Mouse (Mus musculus) kidney, postnatal 36 days (tissue): ENCODE results near the gene Ip6k1.

ENCODE experiments used
- DNase-seq, 2 experiments: peaks; one replicate each; pipeline ENCODE4 v3.0.0; 2021 to 2022; ENCODE audit warnings: mixed read lengths in 2 of 2

Gene Ip6k1

DNA sequence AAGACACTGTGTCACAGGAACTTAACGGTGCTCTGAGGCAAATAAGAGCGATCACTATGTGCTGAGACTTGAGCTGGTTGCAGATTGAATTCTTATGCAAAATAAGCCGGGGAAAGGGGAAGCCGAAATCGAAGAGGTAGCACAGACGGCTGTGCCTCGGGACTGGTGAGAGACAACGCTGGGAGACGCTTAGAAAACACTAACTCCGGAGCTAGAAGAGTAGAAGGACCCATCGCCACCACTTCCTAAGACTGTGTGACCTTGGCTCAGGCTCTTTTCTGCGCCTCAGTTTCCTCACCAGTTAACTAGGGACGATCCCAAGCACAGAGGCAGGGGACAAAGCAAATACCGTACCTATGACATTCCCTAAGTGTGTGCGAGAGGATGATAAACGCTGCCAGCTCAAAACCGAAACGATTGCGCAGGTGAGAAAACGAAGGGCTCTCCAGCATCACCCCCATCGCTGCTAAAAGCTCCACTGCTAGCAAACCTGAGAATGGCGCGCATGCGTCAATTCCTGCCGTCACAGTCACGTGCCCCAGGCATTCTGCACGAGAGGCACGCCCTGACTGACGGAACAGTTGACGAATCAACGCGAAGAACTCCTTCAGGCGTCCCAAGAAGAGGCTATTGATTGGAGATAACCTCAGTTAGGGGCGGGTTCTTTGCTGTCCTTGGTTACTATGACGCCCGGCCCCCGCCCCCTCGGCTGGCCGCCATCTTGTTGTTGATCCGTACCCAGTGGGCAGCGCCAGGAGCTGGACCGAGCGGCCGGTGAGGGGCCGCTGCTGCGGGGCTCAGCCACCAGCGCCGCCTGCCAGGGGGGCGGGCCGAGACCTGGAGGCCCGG is at the start of gene Ip6k1:
Gene Ip6k1 (plus strand): TSS at position 580 of the 849 bp plus-strand sequence.
- DNase-seq: peak; percentile 100

DNA sequence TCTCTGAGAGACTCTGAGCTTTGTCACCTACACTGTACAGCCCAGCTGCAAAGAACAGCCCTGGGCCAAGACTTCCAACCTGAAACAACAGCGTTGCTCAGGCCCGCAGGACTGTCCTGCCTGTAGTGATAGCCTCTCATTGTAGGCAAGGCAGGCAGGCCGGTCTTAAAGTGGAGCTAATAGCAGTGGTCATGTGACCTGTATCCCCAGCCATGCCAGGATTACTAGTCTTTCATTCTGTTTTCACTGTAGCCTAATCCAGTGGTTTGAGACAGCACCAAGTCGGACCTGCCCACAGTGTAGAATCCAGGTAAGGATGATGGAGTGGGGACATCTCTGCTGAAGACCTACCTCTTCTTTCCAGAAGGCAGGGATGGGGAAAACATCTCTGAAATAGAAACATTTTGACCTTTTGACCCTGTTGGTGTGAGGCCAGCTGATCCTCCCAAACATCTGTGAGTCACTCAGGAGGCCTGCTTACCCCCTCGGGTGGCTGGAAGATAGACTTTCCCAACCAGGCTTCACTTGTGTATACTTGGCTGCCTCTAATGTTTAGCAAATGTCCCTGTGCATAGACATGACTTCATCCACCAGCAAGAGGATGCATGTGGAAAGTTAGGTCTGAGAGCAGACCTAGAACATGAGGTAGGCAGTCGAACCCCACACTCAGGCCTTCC is 46.5 kb upstream of the Ip6k1 start:
- DNase-seq: no peak

DNA sequence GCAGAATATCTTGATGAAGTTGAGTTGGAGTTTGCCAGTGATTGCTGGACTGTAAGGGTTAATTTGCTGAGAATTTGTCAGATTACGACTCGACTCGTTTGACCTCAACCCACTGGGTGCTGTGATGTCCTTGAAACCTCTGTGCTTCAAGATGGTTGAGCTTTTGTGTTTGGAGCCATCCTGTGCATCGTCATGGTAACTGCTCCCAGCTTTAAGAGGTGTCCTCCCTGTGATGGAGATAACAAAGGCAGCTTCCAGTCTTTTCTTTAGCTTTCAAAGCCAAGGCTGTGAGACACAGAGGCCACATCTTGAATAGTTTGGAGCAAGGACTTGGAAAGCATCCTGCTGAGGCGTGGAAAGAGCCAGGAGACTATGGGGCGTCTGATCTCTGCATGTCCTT is 45.2 kb upstream of the Ip6k1 start:
- DNase-seq: no peak

DNA sequence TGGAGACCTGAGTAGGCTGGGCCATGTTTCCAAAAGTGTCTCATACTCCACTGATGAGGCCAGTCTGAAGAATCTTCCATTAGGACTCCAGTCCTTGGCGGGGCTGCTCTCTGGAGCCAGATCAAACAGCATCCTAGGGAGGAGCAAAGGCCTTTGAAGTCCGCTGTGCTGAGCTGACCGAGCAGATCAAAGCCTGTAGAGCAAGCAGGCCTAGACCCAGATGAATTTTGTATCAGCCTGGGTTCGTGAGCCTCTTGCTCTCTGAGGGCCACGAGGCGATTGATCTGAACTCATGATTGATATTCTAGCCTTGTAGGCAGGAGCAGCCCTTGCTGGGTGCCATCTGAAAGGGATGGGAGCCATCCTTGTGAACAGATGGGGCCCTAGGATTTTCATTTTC is 42.4 kb upstream of the Ip6k1 start:
- no peak for DNase-seq

DNA sequence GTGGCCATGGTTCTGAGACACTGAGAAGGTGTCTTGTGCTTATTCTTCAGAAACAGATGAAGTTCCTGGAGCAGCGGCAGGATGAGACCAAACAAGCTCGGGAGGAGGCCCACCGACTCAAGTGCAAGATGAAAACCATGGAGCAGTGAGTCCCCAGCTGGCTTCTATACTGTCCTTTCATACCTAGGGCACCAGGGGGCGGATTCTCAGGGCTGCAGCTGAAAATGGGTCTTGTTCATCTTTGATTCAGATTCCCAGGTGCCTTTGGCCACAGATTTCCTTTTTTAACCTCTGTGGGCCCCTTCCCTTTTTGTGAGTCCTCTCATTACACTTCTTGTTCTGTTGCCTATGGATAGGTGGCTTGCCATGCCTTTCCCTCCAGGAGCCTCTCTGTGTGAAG is 41.4 kb upstream of the Ip6k1 start:
- no peak for DNase-seq

DNA sequence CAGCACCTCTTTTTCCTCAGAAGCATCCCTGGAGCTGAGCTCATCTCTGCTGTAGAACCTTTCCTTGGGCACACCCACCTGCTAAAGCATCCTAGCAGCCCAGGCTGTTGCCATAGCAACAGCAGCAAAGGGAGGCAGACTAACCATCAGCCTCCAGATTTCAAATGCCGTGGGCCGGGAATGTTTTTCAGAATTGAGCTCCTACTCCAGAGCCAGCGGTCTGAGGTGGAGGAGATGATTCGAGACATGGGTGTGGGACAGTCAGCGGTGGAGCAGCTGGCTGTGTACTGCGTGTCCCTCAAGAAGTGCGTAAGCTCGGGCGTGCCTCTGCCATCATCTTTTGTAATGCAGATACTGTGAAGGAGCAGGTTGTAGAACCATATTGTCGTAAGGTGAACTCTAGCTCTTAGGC is 40.9 kb upstream of the Ip6k1 start:
- no peak for DNase-seq

DNA sequence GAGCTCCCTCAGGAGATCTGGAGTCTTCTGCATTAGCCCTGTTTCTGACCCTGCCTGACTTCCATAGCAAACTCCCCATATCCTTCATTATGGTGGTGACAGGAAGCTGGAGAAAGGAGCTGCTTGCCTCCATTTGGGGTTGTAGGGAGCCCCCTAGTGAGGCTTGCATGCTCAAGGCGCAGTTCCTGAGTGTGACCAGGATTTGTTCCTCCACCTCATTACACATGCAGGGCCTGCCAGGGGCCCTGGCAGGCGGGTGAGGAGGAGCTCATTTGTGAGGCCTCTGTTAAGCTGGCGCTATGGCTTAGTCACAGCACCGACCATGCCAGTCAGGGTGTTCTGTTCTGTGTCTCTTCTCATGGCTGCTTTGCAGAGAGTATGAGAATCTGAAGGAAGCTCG is 40.4 kb upstream of the Ip6k1 start:
- DNase-seq: peak in 1 of 2 experiments; percentile 16

DNA sequence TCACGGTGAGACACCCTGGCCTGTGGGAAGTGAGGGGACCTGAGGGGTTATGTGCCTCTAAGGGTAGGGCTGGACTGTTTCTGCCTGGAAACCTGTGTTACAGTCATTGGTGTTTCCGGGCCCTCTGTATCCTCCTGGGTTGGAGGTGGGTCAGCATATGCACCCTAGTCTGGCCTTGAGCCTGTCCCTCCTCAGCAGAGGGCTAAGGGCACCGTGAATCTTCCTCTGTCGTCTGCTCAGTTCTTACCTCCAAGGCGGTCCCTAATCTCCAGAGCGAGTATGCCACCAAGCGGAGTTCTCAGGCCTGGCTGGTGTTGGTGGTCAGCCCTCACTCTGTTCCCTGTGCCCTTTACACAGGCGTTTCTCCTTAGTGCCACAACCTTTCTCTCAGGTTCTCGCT is 39.4 kb upstream of the Ip6k1 start:
- no peak for DNase-seq

DNA sequence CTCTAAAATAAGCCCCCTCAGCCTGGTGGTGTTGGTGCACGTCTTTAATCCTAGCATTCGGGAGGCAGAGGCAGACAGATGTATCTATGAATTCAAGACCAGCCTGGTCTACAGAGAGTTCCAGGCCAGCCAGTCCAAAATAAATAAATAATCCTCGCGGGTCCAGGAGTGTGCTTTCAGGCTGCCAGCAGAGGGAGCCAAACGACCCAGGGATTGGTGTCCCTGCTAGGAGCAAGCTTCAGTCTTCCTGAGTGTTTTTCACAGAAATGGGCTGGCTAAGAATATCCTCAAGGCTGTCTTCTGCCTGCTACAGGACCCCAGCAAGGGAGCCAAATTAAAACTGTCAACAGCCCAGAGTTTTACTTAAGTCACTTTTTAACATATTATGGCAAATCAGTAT is 38.6 kb upstream of the Ip6k1 start:
- peak; percentile 82 to 96 for DNase-seq

DNA sequence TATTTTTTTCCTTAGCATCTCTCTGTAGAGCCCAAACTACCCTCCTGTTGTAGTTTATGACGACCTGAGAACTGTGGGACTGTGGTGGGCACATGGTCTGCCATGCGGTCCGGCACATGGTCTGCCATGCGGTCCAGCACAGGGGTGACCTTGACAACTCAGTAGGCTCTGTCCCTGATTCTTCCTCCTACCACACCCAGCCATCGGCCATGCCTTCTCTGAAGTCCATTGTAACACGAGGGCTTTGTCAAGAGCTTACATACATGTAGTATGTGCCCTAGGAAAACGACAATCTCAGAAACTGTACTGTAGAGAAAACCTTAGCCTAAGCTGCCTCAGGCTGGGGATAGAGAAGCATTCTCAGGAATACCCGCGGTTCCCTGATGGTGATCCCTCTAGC is 37.6 kb upstream of the Ip6k1 start:
- DNase-seq: no peak

DNA sequence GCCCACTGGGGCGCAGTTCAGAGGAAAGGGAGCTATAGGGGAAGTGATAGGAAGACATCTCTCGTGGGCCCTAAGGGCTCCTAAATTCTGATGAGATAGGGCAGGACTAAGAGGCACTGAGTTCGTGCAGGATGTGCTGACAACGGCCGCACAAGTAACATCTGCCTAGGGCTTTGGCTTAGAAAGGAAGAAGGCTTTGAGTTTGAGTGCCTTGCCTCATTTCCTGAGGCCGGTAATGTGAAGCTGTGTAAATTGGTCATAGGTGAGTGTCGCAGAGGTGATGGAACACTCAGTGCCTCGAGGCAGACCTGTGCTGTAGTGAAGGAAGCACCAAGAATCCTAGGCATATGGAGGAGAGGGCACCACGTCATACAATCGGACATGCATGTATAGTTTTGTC is 35.6 kb upstream of the Ip6k1 start:
- no peak for DNase-seq

DNA sequence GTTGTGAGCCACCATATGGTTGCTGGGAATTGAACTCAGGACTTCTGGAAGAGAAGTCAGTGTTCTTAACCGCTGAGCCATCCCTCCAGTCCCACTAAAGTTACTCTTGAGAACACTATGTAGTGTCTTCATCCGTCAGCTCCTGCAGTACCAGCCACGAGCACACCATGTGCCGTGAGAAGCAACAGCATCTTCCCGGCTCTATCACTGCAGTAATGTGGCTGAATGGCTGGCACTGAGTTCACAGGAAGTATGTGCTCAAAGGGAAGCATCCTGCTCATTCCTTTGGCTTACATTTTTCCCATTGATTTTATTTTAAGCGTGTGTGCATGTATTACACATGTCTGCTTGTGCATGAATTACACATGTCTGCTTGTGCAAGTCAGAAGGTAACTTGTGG is 34.9 kb upstream of the Ip6k1 start:
- peak in 1 of 2 experiments; percentile 23 for DNase-seq

DNA sequence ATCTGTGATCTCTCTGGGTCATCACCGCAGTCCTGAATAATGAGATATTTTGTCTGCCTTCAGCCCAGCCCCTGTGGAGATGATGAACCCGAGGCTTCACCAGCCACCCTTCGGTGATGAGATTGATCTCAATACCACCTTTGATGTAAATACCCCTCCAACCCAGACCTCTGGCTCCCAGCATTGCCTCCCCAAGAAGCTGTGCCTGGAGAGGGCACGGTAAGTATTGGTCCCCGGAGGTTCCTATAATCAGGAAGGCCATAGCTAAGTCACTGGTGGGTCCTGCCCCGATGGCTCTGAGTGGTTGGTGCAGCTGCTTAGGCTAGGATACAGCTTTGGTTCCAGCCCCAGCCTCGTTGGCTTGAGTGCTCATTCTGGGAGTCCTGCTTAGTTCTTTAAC is 33.8 kb upstream of the Ip6k1 start:
- DNase-seq: no peak

DNA sequence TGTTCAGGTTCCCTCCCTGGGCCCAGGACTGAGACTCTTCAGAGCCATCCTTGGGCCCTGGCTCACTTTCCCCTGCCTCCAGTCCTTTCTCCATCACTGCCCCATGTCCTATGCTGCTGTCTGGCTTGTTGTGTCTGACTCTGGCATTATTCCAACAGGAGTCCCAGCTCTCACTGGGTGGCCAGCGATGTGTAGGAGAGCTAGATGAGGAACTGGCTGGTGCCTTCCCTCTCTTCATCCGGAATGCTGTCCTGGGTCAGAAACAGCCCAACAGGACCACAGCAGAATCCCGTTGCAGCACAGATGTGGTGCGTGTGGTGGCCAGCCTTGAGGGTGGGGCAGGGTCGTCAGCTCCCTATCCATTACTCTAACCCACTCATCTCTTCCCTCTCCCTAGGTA is 32.0 kb upstream of the Ip6k1 start:
- DNase-seq: no peak

DNA sequence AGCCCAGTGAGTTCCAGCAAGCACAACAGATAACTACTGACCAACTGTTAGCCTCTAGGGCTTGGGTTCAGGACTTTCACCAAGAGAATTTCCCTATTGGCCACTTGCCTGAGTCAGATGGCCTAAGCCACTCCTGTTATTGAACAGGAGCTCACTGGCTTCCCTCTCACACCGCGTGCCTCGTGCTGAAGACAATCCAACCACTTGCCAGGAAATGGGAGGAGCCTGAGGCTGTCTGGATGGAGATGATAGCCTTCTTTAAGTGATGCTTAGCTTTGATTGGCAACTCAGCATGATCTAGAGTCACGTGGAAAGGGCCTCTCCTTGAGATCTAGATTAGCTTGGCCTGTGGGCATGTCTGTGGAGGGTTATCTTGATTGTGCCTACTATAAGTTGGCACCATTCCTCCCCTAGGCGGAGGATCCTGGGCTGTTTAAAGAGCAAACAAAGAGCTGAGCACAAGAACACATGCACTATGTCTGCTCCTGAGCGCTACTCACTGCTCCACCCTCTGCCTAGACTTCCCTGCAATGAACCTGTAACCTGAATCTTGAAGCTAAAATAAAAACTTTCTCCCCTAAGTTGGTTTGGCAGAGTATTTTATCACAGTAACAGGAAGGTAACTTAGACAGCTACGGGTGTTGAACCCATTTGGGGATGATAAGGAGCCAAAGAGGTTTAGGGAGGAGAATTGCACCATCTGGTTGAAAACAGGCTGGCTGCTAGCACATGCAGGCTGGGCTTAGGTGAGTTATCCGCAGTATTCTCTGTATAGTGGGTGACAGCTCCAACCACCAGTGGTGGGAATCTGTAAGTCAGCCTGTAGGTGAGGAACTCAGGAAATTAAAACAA is 30.4 kb upstream of the Ip6k1 start:
- peak; percentile 42 to 49 for DNase-seq

DNA sequence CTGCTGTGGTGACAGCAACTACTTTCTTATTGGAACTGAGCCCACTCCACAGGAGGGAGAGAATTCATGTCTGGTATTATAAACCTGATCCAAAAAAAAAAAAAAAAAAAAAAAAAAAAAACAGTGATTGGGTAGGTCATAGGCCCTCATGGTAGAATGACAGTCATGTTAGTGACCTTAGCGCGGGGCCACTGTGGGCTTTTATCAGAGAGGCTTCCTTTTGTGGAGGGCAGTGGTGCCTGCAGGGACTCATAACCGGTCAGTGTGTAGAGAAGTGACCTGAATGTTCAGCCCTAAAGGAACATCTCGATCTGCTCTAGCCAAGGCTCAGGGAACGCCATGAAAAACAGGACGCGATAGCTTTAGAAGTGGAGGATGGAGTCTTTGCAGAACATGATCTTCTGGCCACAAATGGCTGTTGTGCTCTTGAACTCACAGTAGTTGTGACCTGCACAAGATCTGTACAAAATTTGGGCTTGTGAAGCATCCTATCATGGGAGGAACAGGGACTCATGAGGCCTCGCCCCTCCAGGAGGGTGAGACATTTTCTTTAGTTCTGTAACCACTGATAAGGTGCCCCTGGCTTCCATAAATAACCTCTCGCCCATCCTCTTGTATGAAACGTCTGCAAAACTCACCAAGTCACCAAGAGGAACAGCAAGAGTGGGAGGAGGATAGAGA is 27.7 kb upstream of the Ip6k1 start:
- DNase-seq: no peak

DNA sequence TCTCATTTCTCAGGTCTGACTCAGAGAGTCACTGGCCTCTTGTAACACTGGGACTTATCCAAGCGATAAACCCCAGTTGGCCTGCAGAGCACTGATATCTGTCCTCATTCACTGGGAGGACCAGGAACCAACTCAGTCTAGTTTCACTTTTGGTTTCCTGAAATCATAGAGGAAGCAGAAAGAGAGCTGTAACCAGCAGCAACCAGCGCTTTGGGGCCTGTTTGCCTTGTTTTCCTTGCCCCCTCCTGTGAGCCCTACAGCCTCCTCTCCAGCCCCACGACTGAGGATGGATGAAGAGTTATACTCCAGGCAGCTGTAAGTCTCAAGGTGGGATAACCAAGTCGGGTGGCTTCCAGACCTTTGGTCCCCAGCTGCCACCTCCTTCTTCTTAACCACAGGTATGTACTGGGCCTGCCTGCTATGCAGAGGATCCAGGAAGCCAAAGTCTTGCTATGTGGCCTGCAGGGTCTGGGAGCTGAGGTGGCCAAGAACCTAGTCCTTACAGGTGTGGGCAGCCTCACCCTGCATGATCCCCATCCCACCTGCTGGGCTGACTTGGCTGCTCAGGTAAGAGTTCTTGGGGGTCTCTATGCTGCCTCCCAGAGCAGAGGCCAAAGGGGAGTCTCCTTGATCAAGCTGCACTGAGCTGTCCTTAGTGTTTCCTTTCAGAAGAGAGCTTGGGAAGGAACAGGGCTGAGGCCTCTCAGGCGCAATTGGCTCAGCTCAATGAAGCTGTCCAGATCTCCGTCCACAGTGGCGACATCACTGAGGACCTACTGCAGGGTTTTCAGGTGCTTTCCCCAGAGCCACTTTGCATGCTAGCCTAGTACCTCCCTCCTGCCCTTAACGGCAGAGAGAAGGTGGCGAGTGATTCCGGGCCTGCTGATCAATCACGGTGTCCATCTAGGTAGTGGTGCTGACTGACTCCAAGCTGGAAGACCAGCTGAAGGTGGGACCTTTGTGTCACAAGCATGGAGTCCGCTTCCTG is 26.6 kb upstream of the Ip6k1 start, which contains the start of gene Uba7:
Gene Uba7 (plus strand): TSS at position 107 of the 988 bp plus-strand sequence.
- peak; percentile 40 to 65 for DNase-seq

DNA sequence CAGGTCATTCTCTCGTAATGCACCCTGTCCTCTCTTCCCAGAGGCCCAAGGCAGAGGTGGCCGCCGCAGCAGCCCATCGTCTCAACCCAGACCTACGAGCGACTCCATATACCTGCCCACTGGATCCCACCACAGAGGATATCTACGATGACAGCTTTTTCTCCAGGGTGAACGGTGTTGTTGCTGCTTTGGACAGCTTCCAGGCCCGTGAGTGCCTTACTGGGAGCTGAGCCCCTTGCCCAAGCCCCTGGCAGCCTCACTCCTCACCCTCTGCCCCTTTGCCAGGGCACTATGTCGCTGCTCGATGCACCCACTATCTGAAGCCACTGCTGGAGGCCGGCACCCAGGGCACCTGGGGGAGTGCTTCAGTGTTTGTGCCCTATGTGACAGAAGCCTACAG is 23.5 kb upstream of the Ip6k1 start:
- DNase-seq: no peak

DNA sequence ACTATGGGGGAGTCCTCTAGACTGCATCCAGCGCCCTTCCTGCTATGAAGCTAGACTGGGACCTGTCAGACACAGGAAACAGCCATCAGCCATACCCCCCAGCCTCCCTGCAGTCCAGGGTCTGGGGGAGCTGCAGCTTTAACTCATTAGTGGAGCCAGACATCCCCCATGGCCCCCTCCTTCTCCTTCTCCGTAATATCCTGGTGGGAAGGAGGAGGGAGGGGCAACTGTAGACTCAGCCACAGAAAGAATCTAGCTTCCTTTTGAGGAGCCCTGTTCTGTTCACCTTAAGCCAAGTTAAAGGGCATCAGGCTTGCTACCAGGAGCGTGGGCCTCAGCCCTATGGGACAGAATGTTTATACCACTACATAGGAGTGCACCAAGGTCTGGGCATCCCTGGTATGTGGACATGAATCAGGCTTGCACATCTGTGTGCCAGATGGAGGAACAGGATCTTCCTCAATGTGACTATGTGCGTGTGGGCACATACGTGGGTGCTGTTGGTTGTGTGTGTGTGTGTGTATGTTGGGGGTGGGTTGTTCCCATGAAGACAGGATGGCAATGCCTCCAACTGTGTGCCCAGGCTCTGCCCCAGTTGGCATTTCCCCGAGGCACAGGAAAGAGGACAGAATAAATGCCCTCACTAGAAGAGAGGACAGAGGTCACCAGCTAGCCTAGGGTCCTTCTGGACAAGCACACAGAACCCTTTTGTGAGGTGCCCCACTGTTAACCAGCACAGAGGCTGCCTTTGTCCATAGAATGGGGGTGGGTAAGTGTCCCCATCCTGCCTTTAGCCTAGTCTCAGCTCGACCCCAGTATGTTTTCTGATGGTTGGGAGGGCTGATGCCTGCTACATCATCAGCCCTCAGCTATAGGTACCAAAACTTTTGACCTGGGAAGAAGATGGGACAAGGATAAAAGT is 20.4 kb upstream of the Ip6k1 start:
- DNase-seq: peak; percentile 38 to 42

DNA sequence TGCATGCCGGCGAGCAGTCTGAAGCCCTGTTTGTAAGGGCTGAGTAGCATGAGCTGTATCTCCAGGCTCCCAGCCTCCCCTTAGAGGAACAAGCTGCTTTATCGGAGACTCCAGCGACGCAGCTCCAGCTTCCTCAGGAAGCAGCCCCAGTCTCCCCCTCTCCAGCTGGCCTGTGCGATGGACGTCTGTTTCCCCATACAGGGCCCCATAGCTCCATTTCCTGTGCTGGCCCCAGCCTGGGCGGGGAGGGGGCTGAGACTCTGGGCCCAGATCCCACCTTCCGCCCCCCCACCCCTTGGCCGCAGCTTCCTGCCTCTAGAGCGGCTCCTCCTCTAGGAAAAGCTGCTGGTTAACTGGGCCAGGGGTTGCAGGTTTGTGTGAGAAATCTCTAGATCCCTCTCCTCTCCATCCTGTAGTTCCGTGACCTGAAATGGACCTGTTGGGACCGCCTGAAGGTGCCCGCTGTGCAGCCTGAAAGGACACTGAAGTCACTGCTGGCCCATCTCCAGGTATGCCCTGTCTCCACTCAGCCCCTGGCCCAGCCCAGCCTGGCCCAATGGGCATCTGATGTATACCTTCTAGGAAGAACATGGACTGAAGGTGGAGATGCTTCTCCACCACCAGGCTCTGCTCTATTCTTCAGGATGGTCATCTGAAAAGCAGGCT is 19.5 kb upstream of the Ip6k1 start, which contains the start of gene Gm20661:
Gene Gm20661 (plus strand): TSS at position 378 of the 666 bp plus-strand sequence.
- peak; percentile 78 to 79 for DNase-seq
